Mouse (Mus musculus): ENCODE data around the gene Tmie. TPM values are rescaled to one million over a fixed set of nuclear protein-coding genes. Genes with fewer than 3 reads are reported as not detected.

Tmie gene
- polyA plus RNA-seq, 1 experiment from 2014 or later: 0.34 TPM

- Histone ChIP-seq H3K4me2 (replicated peaks; ENCODE audit: low read depth, low read length) (peak within 1 kb of the TSS; percentile 83), H3K4me3 (ENCODE audit: low read depth, low read length) (peak within 1 kb of the TSS; percentile 48), H3K9ac (ENCODE audit: low read depth, low read length) (0 out of 2 replicates have a peak within 1 kb of the TSS, but pooled peaks have one; percentile 27), H3K27me3 (ENCODE audit: control insufficient read depth, insufficient read depth, low read length) (peaks cover 34% of the 10 kb centered on the region), H3K27ac (ENCODE audit: low read depth, low read length) (no peak within 1 kb of the TSS), H3K4me1 (replicated peaks; ENCODE audit: control insufficient read depth, insufficient read depth, low read length) (peaks cover 17% of the 10 kb centered on the region), H3K36me3 (ENCODE audit: control insufficient read depth, insufficient read depth, low read length) (no peaks in the 10 kb centered on the region), H3K9me3 (ENCODE audit: control insufficient read depth, low read length) (no peaks in the 10 kb centered on the region)
- ATAC-seq (ENCODE audit: low FRiP score): no peak
- DNase-seq (ENCODE audit: low spot score): no peak
- WGBS: 13% methylated on average over 12 of the region's 12 CpGs
Measured at GRCm38 (mm10) chr9:110879191-110879920, 557 bp downstream of the Tmie start, which contains the start of gene Als2cl. TSS of gene Als2cl (plus strand) at chr9:110879870.

GRCm38 (mm10) chr9:110877888-110878287 is 2.0 kb downstream of the Tmie start:
- H3K9me3 ChIP-seq (ENCODE audit: control insufficient read depth, low read length): no peaks in the 10 kb centered on the region
- no peaks in the 10 kb centered on the region for H3K36me3 ChIP-seq (ENCODE audit: control insufficient read depth, insufficient read depth, low read length)
- no peak overlapping the region for H3K4me2 ChIP-seq (replicated peaks; ENCODE audit: low read depth, low read length)
- WGBS: 87% methylated on average over 5 of the region's 5 CpGs
- no peak for DNase-seq (ENCODE audit: low spot score)
- peaks cover 40% of the 10 kb centered on the region for H3K27me3 ChIP-seq (ENCODE audit: control insufficient read depth, insufficient read depth, low read length)
- no peak overlapping the region for H3K4me3 ChIP-seq (ENCODE audit: low read depth, low read length)
- no peak overlapping the region for H3K9ac ChIP-seq (ENCODE audit: low read depth, low read length)
- H3K4me1 ChIP-seq (replicated peaks; ENCODE audit: control insufficient read depth, insufficient read depth, low read length): peaks cover 27% of the 10 kb centered on the region
- no peak overlapping the region for H3K27ac ChIP-seq (ENCODE audit: low read depth, low read length)
- ATAC-seq (ENCODE audit: low FRiP score): no peak

- H3K9ac ChIP-seq (ENCODE audit: low read depth, low read length): no peak overlapping the region
- H3K4me2 ChIP-seq (replicated peaks; ENCODE audit: low read depth, low read length): no peak overlapping the region
- no peaks in the 10 kb centered on the region for H3K36me3 ChIP-seq (ENCODE audit: control insufficient read depth, insufficient read depth, low read length)
- 95% methylated on average over 1 of the region's 1 CpGs for WGBS
- no peak overlapping the region for H3K27ac ChIP-seq (ENCODE audit: low read depth, low read length)
- no peak for ATAC-seq (ENCODE audit: low FRiP score)
- H3K4me1 ChIP-seq (replicated peaks; ENCODE audit: control insufficient read depth, insufficient read depth, low read length): peaks cover 27% of the 10 kb centered on the region
- H3K9me3 ChIP-seq (ENCODE audit: control insufficient read depth, low read length): no peaks in the 10 kb centered on the region
- DNase-seq (ENCODE audit: low spot score): no peak
- H3K27me3 ChIP-seq (ENCODE audit: control insufficient read depth, insufficient read depth, low read length): peaks cover 45% of the 10 kb centered on the region
- H3K4me3 ChIP-seq (ENCODE audit: low read depth, low read length): no peak overlapping the region
Measured at GRCm38 (mm10) chr9:110877353-110877752, 2.6 kb downstream of the Tmie start.

- Histone ChIP-seq H3K9me3 (ENCODE audit: control insufficient read depth, low read length) (no peaks in the 10 kb centered on the region), H3K27ac (ENCODE audit: low read depth, low read length) (no peak overlapping the region), H3K36me3 (ENCODE audit: control insufficient read depth, insufficient read depth, low read length) (no peaks in the 10 kb centered on the region), H3K9ac (ENCODE audit: low read depth, low read length) (no peak overlapping the region), H3K4me3 (ENCODE audit: low read depth, low read length) (no peak overlapping the region), H3K27me3 (ENCODE audit: control insufficient read depth, insufficient read depth, low read length) (peaks cover 33% of the 10 kb centered on the region), H3K4me2 (replicated peaks; ENCODE audit: low read depth, low read length) (no peak overlapping the region), H3K4me1 (replicated peaks; ENCODE audit: control insufficient read depth, insufficient read depth, low read length) (peaks cover 26% of the 10 kb centered on the region)
- DNase-seq (ENCODE audit: low spot score) (no peak), ATAC-seq (ENCODE audit: low FRiP score) (peak; percentile 63)
- 23% methylated on average over 4 of the region's 6 CpGs for WGBS
Measured at GRCm38 (mm10) chr9:110875288-110875695, 4.6 kb downstream of the Tmie start.

DNA sequence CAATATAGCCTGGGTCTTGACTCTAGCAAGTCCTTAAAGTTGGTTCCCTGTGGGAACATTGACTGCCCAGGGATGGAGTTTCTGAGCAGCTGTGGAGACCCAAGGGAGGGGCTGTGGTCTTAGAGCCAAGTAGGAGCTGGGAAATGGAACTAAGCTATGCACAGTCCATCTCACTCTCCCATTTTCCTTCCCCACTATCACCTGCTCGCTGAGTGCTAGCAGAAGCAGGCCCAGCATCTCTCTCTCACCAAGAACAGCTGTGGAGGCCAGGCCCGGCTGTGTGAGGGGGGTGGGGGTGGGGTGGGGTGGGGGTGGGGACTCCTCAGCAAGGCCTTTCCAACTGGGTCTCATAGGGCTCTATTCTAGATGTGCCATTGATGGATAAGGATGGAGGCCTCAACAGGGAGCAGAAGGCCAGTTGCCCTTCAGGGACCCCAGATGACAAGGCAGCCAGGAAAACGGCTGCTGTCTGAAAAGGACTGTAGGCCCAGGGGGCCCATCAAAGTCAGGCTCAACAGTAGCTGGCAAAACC is 5.2 kb downstream of the Tmie start:
- peak overlapping the region; percentile 2; the same call in 1 of the 2 replicates for H3K4me2 ChIP-seq (replicated peaks; ENCODE audit: low read depth, low read length)
- H3K4me3 ChIP-seq (ENCODE audit: low read depth, low read length): no peak overlapping the region
- no peak overlapping the region; the same call in 1 of the 2 replicates for H3K27ac ChIP-seq (ENCODE audit: low read depth, low read length)
- no peak overlapping the region for H3K9ac ChIP-seq (ENCODE audit: low read depth, low read length)
- ATAC-seq (ENCODE audit: low FRiP score): peak; percentile 82
- DNase-seq (ENCODE audit: low spot score): peak; percentile 42
- WGBS: 7% methylated on average over 3 of the region's 3 CpGs
- H3K4me1 ChIP-seq (replicated peaks; ENCODE audit: control insufficient read depth, insufficient read depth, low read length): peaks cover 24% of the 10 kb centered on the region
- H3K9me3 ChIP-seq (ENCODE audit: control insufficient read depth, low read length): no peaks in the 10 kb centered on the region
- no peaks in the 10 kb centered on the region for H3K36me3 ChIP-seq (ENCODE audit: control insufficient read depth, insufficient read depth, low read length)
- peaks cover 27% of the 10 kb centered on the region for H3K27me3 ChIP-seq (ENCODE audit: control insufficient read depth, insufficient read depth, low read length)

GRCm38 (mm10) chr9:110873681-110874659 is 5.9 kb downstream of the Tmie start:
- peak; percentile 69 for ATAC-seq (ENCODE audit: low FRiP score)
- 10% methylated on average over 34 of the region's 40 CpGs for WGBS
- H3K9me3 ChIP-seq (ENCODE audit: control insufficient read depth, low read length): no peaks in the 10 kb centered on the region
- peaks cover 20% of the 10 kb centered on the region for H3K27me3 ChIP-seq (ENCODE audit: control insufficient read depth, insufficient read depth, low read length)
- H3K36me3 ChIP-seq (ENCODE audit: control insufficient read depth, insufficient read depth, low read length): no peaks in the 10 kb centered on the region
- H3K4me3 ChIP-seq (ENCODE audit: low read depth, low read length): peak overlapping the region; percentile 21
- H3K9ac ChIP-seq (ENCODE audit: low read depth, low read length): peak overlapping the region; percentile 42
- H3K4me2 ChIP-seq (replicated peaks; ENCODE audit: low read depth, low read length): peak overlapping the region; percentile 55
- no peak overlapping the region; the same call in 1 of the 2 replicates for H3K27ac ChIP-seq (ENCODE audit: low read depth, low read length)
- DNase-seq (ENCODE audit: low spot score): peak; percentile 54
- peaks cover 22% of the 10 kb centered on the region for H3K4me1 ChIP-seq (replicated peaks; ENCODE audit: control insufficient read depth, insufficient read depth, low read length)

DNA sequence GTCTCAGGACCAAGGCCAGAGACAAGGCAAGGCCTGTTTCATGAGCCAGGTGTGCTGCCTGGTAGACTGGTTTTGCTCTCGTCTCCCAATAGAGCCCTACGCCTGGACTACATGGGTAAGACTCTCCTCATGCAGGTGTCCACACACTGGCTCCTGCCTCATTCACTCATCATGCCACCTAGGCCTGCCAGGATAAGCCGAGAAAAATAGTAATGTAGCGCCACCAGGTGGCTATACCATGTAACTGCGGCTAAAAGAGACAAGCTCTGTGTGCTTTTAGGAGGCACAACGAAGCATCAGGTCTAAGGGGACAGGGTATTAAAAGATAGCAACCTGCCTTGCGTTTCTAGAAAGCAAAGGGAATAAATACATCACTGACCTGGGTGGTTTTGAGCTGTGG is 8.9 kb downstream of the Tmie start:
- H3K27me3 ChIP-seq (ENCODE audit: control insufficient read depth, insufficient read depth, low read length): peaks cover 11% of the 10 kb centered on the region
- DNase-seq (ENCODE audit: low spot score): peak; percentile 76
- no peak overlapping the region for H3K9ac ChIP-seq (ENCODE audit: low read depth, low read length)
- H3K27ac ChIP-seq (ENCODE audit: low read depth, low read length): no peak overlapping the region
- no peak overlapping the region for H3K4me2 ChIP-seq (replicated peaks; ENCODE audit: low read depth, low read length)
- no peak for ATAC-seq (ENCODE audit: low FRiP score)
- H3K4me1 ChIP-seq (replicated peaks; ENCODE audit: control insufficient read depth, insufficient read depth, low read length): peaks cover 22% of the 10 kb centered on the region
- H3K36me3 ChIP-seq (ENCODE audit: control insufficient read depth, insufficient read depth, low read length): no peaks in the 10 kb centered on the region
- no peak overlapping the region for H3K4me3 ChIP-seq (ENCODE audit: low read depth, low read length)
- no peaks in the 10 kb centered on the region for H3K9me3 ChIP-seq (ENCODE audit: control insufficient read depth, low read length)
- 14% methylated on average over 7 of the region's 7 CpGs for WGBS

DNA sequence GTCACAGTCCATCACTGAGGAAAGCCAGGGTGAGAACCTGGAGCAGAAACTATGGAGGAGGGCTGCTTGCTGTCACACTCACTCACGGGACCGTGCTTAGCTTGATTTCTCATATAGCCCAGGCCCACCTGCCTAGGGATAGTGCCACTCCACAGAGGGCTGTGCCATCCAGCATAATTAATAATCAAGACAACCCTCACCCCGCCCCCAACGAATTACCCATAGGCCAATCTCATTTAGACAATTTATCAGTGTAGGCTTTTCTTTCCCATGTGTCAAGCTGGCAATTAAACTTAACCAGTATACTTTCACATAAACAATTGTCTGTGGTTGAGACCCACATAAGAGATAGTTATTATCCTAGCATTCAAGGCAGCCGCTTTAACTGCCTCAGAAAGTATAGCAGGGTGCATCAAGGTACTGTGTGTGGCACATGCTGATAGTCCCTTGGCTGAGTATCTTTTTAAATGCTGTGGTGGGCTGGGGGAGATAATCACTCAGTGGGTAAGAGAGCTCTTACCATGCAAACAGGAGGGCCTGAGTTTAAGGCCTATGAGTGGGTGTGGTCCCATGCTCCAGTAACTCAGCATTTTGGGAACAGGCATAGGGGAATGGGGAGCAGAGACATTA is 20.8 kb downstream of the Tmie start:
- H3K36me3 ChIP-seq (ENCODE audit: control insufficient read depth, insufficient read depth, low read length): no peaks in the 10 kb centered on the region
- DNase-seq (ENCODE audit: low spot score): no peak

More for the DNA sequence above, 20.8 kb downstream of the Tmie start:
- no peak overlapping the region for H3K4me3 ChIP-seq (ENCODE audit: low read depth, low read length)
- no peaks in the 10 kb centered on the region for H3K9me3 ChIP-seq (ENCODE audit: control insufficient read depth, low read length)
- ATAC-seq (ENCODE audit: low FRiP score): no peak
- peaks cover 6% of the 10 kb centered on the region; the same call in 1 of the 2 replicates for H3K27me3 ChIP-seq (ENCODE audit: control insufficient read depth, insufficient read depth, low read length)
- H3K9ac ChIP-seq (ENCODE audit: low read depth, low read length): no peak overlapping the region
- 0 out of 2 replicates have a peak, but pooled peaks cover 3% of the 10 kb centered on the region for H3K4me1 ChIP-seq (replicated peaks; ENCODE audit: control insufficient read depth, insufficient read depth, low read length)
- WGBS: 80% methylated on average over 5 of the region's 5 CpGs
- no peak overlapping the region for H3K4me2 ChIP-seq (replicated peaks; ENCODE audit: low read depth, low read length)
- no peak overlapping the region for H3K27ac ChIP-seq (ENCODE audit: low read depth, low read length)
